Mouse (Mus musculus) small intestine, adult 2 months (tissue): ENCODE measurements around the gene Trp53tg5.

Source experiments
- CTCF ChIP-seq: fragments of 200-500 bp; IDR thresholded peaks from 2 replicates; pipeline ENCODE4 v1.5.1; 2012; ENCODE audit warnings: low read depth, mild to moderate bottlenecking, control low read depth, inconsistent platforms, low read length, moderate library complexity, mixed read lengths; ENCODE audit not compliant: insufficient replicate concordance, insufficient read length; ENCODE audit errors: extremely low read depth
- POLR2A ChIP-seq: fragments of 200-500 bp; IDR thresholded peaks from 2 replicates; pipeline ENCODE4 v1.6.1; 2012; ENCODE audit warnings: low read depth, mild to moderate bottlenecking, control low read depth, inconsistent platforms, low read length, moderate library complexity

DNA sequence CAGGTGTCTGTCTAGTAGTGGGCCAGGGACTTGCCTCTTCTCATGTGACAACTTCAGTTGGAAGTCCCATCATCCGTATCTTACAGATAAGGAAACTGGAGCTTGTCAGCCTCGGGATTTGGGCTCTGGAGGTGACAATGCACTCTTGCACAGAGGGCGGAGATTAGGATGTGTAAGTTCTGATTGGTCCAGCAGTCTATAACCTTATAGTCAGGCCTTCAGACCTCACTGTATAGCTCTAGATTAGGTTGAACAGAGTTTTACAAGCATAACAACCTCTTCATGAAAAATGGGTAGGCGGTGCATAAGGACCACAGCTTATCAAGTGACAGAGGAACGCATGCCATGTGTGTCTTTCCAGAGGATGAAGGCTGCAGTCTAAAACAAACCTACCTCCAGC lies 6.7 kb downstream of the Trp53tg5 start:
- no peak for TF ChIP-seq CTCF
- no peak for TF ChIP-seq POLR2A
